Mouse (Mus musculus) ES-E14 (cell line): ENCODE measurements around the gene Tmem44. TPM values are rescaled to one million over a fixed set of nuclear protein-coding genes. Genes with fewer than 3 reads are reported as not detected.

Source experiments
- DNase-seq: peaks from one replicate; pipeline ENCODE4 v3.0.0-alpha.2; 2013; ENCODE audit warnings: low read depth, low spot score
- H3K27ac ChIP-seq: 2 replicates; pipeline ENCODE4 v1.5.1; 2012; ENCODE audit warnings: low read depth, mild to moderate bottlenecking, low read length, moderate library complexity, mixed read lengths; ENCODE audit not compliant: poor library complexity, insufficient read depth, severe bottlenecking
- H3K36me3 ChIP-seq: 2 replicates; pipeline ENCODE4 v1.6.1; 2012; ENCODE audit warnings: mild to moderate bottlenecking, low read length, moderate library complexity, mixed read lengths; ENCODE audit not compliant: control insufficient read depth, poor library complexity, insufficient read depth, severe bottlenecking
- H3K4me1 ChIP-seq, 2 experiments: fragments of 150-350 bp in 1 of 2; sonication (generic) in 1 of 2; 2 replicates each; pipeline ENCODE4 v1.6.1; 2012; ENCODE audit warnings: low read length in 2 of 2, mild to moderate bottlenecking in 1 of 2, mixed read lengths in 1 of 2; ENCODE audit not compliant: control insufficient read depth in 2 of 2, insufficient read depth in 2 of 2, poor library complexity in 1 of 2
- H3K4me3 ChIP-seq, 2 experiments: fragments of 150-350 bp in 1 of 2; sonication (generic) in 1 of 2; 2 replicates each; pipeline ENCODE4 v1.5.1; 2012; ENCODE audit warnings: low read length in 2 of 2, low read depth in 1 of 2, mild to moderate bottlenecking in 1 of 2, mixed read lengths in 1 of 2; ENCODE audit not compliant: insufficient read depth in 1 of 2, poor library complexity in 1 of 2, severe bottlenecking in 1 of 2
- H3K9ac ChIP-seq: 2 replicates; pipeline ENCODE4 v1.6.1; 2012; ENCODE audit warnings: low read depth, mild to moderate bottlenecking, low read length, mixed read lengths; ENCODE audit not compliant: poor library complexity, insufficient read depth, severe bottlenecking
- H3K9me3 ChIP-seq: fragments of 150-350 bp; sonication (generic); 2 replicates; pipeline ENCODE4 v1.6.1; 2012; ENCODE audit warnings: low read depth, mild to moderate bottlenecking, low read length; ENCODE audit not compliant: control insufficient read depth, insufficient read depth
- CHD2 ChIP-seq: IDR thresholded peaks from 2 replicates; pipeline ENCODE4 v1.6.1; 2014; ENCODE audit warnings: mild to moderate bottlenecking, low read depth, low read length, inconsistent platforms
- HCFC1 ChIP-seq: IDR thresholded peaks from 2 replicates; pipeline ENCODE4 v1.6.1; 2012; ENCODE audit warnings: low read length, inconsistent platforms, borderline replicate concordance; ENCODE audit not compliant: insufficient read depth
- MAFK ChIP-seq: IDR thresholded peaks from 2 replicates; pipeline ENCODE4 v1.6.1; 2014; ENCODE audit warnings: mild to moderate bottlenecking, low read depth, low read length, inconsistent platforms; ENCODE audit not compliant: insufficient read depth
- ZC3H11A ChIP-seq: IDR thresholded peaks from 2 replicates; pipeline ENCODE4 v1.6.1; 2012; ENCODE audit warnings: low read depth, mild to moderate bottlenecking, inconsistent platforms, low read length, borderline replicate concordance
- ZNF384 ChIP-seq: IDR thresholded peaks from 2 replicates; pipeline ENCODE4 v1.6.1; 2012; ENCODE audit warnings: low read depth, low read length, inconsistent platforms
- in situ Hi-C, 2 experiments: fragments of 600-800 bp; cut with MboI; formaldehyde crosslinking; loops; one replicate each; pipeline ENCODE4 v1.15.1; 2025; ENCODE audit warnings: low sequenced_read_pairs in 2 of 2, inconsistent platforms in 1 of 2; ENCODE audit not compliant: unreplicated experiment in 2 of 2
- total RNA-seq: library from RNA; depleted of rRNA; stranded (reverse); fragments of 300-350 nt; gene quantifications from 2 replicates; pipeline ENCODE4 v1.2.3, GENCODE M21; 2012

Gene Tmem44
- total RNA-seq, 1 experiment, result 4.2 TPM

DNA sequence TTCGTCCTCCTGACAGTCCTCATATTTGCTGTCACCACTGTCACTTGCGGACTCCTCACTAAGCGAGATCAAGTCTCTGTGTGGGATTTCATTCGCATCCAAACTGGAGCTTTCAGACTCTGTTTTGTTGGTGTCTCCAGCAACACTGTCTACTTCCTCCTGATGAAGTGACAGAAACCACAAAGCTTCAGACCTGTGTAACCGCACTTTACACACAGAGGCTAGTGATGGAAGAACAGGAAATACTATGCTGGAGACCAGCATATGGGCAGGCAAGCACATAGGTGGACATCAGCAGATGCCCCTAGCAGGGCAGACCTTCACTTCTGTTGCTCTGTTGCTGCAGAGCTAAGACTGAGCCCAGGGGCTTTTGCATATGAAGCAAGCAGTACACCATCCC is 20.7 kb upstream of the Tmem44 start:
- in situ Hi-C loops, result no loop called here
- TF ChIP-seq HCFC1 (no peak), CHD2 (no peak), MAFK (no peak), ZNF384 (no peak), ZC3H11A (no peak)
- no peak for DNase-seq
- Histone ChIP-seq H3K9me3 (no peaks in the 10 kb centered on the region), H3K4me1 (peaks cover 2 to 4% of the 10 kb centered on the region in 2 experiments; a peak in 2 of 4 replicates), H3K27ac (no peak overlapping the region; the same call in 1 of the 2 replicates), H3K4me3 (no peak overlapping the region), H3K36me3 (peaks cover 62% of the 10 kb centered on the region), H3K9ac (no peak overlapping the region)

DNA sequence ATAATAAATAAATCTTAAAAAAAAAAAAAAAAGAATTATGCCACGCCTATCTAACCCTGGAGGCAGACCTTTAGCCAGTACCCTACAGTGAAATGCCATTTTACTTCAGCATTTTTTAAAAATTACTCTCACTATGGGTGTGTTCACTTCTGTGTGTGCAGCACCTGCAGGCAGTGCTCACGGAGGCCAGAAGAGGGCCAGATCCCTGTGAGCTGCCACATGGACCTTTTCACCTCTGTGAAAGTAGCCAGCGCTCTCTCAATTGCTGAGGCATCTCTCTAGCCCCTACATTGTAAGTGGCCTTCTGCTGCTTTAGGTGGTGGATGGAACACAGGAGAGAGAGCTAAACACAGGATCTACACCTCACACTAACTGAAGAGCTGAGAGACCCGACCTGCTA is 19.5 kb upstream of the Tmem44 start:
- no peak overlapping the region for H3K9ac ChIP-seq
- TF ChIP-seq CHD2 (no peak), HCFC1 (no peak), MAFK (no peak), ZC3H11A (no peak), ZNF384 (no peak)
- in situ Hi-C loops, result no loop called here
- peaks cover 62% of the 10 kb centered on the region for H3K36me3 ChIP-seq
- no peak overlapping the region for H3K27ac ChIP-seq
- no peak overlapping the region for H3K4me3 ChIP-seq
- no peak for DNase-seq
- peaks cover 2 to 4% of the 10 kb centered on the region in 2 experiments; a peak in 2 of 4 replicates for H3K4me1 ChIP-seq
- no peaks in the 10 kb centered on the region for H3K9me3 ChIP-seq

DNA sequence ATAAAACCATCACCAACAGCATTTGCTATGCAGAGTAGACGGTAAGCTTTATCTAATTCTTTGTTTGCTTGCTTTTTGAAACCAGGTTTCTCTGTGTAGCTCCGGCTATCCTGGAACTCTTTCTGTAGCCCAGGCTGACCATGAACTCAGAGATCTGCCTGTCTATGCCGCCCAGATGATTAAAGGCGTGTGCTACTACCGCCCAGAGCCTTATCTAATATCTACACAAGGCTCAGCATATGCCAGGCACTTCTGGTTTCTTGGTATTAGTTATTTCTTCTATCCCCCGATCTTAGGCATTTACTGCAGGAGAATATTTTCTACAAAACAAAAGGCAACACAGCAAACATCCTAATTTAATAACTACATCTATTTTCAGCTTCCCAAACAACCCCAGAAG is 15.0 kb upstream of the Tmem44 start:
- no peak for TF ChIP-seq ZNF384
- H3K4me3 ChIP-seq, result no peak overlapping the region
- peaks cover 66% of the 10 kb centered on the region for H3K36me3 ChIP-seq
- in situ Hi-C loops, result no loop called here
- DNase-seq, result no peak
- H3K4me1 ChIP-seq, result peaks cover 4% of the 10 kb centered on the region in 2 experiments; a peak in 2 of 4 replicates
- H3K9me3 ChIP-seq, result no peaks in the 10 kb centered on the region
- no peak overlapping the region for H3K27ac ChIP-seq
- H3K9ac ChIP-seq, result no peak overlapping the region

DNA sequence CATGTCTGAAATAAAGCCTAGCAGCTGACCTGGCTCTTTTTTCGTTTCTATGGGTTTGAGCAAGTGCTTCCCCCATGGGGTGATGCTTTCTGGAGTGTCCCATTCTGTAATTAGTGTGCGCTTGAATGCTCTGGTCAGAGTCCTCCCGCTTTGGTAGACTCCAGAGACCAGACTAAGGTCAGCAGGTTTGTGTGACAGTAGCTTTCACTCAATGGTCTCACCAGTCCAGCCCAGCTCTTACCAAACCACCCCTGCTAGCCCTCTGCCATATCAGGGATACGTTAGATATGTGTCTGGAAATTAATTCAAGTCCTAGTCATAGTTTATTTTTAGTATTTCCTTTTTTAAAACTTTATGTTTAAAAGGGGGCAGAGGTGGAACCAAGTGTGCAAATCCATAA is 10.0 kb upstream of the Tmem44 start:
- DNase-seq, result no peak
- H3K9me3 ChIP-seq, result no peaks in the 10 kb centered on the region
- no peak overlapping the region for H3K27ac ChIP-seq
- H3K36me3 ChIP-seq, result peaks cover 56% of the 10 kb centered on the region
- H3K9ac ChIP-seq, result no peak overlapping the region
- peaks cover 9 to 10% of the 10 kb centered on the region in 2 experiments; a peak in 3 of 4 replicates for H3K4me1 ChIP-seq
- no peak overlapping the region for H3K4me3 ChIP-seq
- in situ Hi-C loops, result no loop called here
- no peak for TF ChIP-seq HCFC1
- TF ChIP-seq CHD2, result no peak
- no peak for TF ChIP-seq ZNF384
- no peak for TF ChIP-seq MAFK
- TF ChIP-seq ZC3H11A, result no peak

DNA sequence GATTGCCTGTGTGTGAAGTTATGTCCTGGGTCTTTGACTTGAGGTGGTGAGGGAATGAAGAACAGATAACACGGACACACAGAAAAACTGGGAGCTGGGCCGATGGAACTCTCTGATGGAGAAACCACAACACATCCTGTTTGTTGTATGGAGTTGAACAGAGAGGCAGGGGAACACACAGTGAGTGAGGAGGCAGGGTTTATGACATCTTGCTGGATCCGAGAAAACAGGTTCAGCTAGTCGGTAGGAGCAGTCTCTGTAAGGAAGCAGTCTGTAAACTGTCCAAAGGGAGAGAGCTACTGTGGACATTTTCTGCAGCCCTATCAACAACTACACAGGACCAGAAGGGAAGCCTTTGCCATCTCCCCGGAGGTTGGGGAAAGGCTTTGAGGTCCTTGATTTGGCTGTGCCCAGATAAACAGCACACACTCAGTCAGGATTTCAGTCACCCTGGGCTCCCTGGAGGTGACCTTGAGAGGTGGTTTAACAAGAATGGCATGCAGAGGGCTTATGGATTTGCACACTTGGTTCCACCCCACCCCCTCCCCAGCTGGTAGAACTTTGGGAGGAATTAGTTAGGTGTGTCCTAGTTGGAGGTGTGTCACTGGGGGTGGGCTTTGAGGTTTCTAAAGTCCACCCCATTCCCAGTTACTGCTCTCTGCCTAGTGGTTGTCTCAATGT is 8.8 kb upstream of the Tmem44 start:
- in situ Hi-C loops, result no loop called here
- DNase-seq, result no peak
- peak overlapping the region; percentile 11; the same call in 1 of the 2 replicates for H3K27ac ChIP-seq
- 0 out of 2 replicates have a peak, but pooled peaks cover 3% of the 10 kb centered on the region for H3K9me3 ChIP-seq
- H3K4me1 ChIP-seq, result peaks cover 9 to 10% of the 10 kb centered on the region in 2 experiments; a peak in 3 of 4 replicates
- TF ChIP-seq ZNF384, result no peak
- TF ChIP-seq ZC3H11A, result no peak
- no peak for TF ChIP-seq HCFC1
- no peak for TF ChIP-seq MAFK
- no peak for TF ChIP-seq CHD2
- peaks cover 45% of the 10 kb centered on the region for H3K36me3 ChIP-seq
- H3K4me3 ChIP-seq, result no peak overlapping the region
- no peak overlapping the region for H3K9ac ChIP-seq
